Mouse (Mus musculus): ENCODE results near the gene Dnaja3. TPM values are rescaled to one million over a fixed set of nuclear protein-coding genes. Genes with fewer than 3 reads are reported as not detected.

The Dnaja3 gene
- polyA plus RNA-seq, 1 experiment = 64.0 TPM

- H3K4me1 ChIP-seq (ENCODE audit: control insufficient read depth, insufficient read depth, low read length) = peaks cover 5% of the 10 kb centered on the region
- H3K27ac ChIP-seq (ENCODE audit: insufficient read depth, low read length) = no peak overlapping the region
- 47% methylated on average over 7 of the region's 7 CpGs for WGBS
- TF ChIP-seq CTCF (IDR thresholded peaks at IDR 0.05; ENCODE audit: borderline replicate concordance, insufficient read depth, low read depth, low read length) (no peak), POLR2A (IDR thresholded peaks at IDR 0.05; ENCODE audit: borderline replicate concordance, insufficient read depth, low read length) (no peak)
- no peak for DNase-seq
- H3K27me3 ChIP-seq (ENCODE audit: control insufficient read depth, insufficient read depth, low read length) = no peaks in the 10 kb centered on the region
- no peak overlapping the region for H3K4me3 ChIP-seq (replicated peaks; ENCODE audit: insufficient read depth, low read depth, low read length)
Measured at GRCm38 (mm10) chr16:4602766-4603452, 36.9 kb upstream of the Dnaja3 start.

GRCm38 (mm10) chr16:4603453-4603837 lies 36.3 kb upstream of the Dnaja3 start:
- Histone ChIP-seq H3K4me3 (replicated peaks; ENCODE audit: insufficient read depth, low read depth, low read length) (no peak overlapping the region), H3K27ac (ENCODE audit: insufficient read depth, low read length) (no peak overlapping the region), H3K4me1 (ENCODE audit: control insufficient read depth, insufficient read depth, low read length) (peaks cover 5% of the 10 kb centered on the region), H3K27me3 (ENCODE audit: control insufficient read depth, insufficient read depth, low read length) (no peaks in the 10 kb centered on the region)
- 64% methylated on average over 1 of the region's 1 CpGs for WGBS
- DNase-seq = no peak
- TF ChIP-seq CTCF (IDR thresholded peaks at IDR 0.05; ENCODE audit: borderline replicate concordance, insufficient read depth, low read depth, low read length) (no peak), POLR2A (IDR thresholded peaks at IDR 0.05; ENCODE audit: borderline replicate concordance, insufficient read depth, low read length) (no peak)

- TF ChIP-seq POLR2A (IDR thresholded peaks at IDR 0.05; ENCODE audit: borderline replicate concordance, insufficient read depth, low read length) (no peak), CTCF (IDR thresholded peaks at IDR 0.05; ENCODE audit: borderline replicate concordance, insufficient read depth, low read depth, low read length) (no peak)
- peaks cover 5% of the 10 kb centered on the region for H3K4me1 ChIP-seq (ENCODE audit: control insufficient read depth, insufficient read depth, low read length)
- 73% methylated on average over 11 of the region's 11 CpGs for WGBS
- H3K27ac ChIP-seq (ENCODE audit: insufficient read depth, low read length) = no peak overlapping the region
- DNase-seq = no peak
- no peaks in the 10 kb centered on the region for H3K27me3 ChIP-seq (ENCODE audit: control insufficient read depth, insufficient read depth, low read length)
- no peak overlapping the region for H3K4me3 ChIP-seq (replicated peaks; ENCODE audit: insufficient read depth, low read depth, low read length)
Measured at GRCm38 (mm10) chr16:4604293-4604837, 35.4 kb upstream of the Dnaja3 start.

- DNase-seq = no peak
- Histone ChIP-seq H3K27me3 (ENCODE audit: control insufficient read depth, insufficient read depth, low read length) (no peaks in the 10 kb centered on the region), H3K4me1 (ENCODE audit: control insufficient read depth, insufficient read depth, low read length) (peaks cover 5% of the 10 kb centered on the region), H3K4me3 (replicated peaks; ENCODE audit: insufficient read depth, low read depth, low read length) (no peak overlapping the region), H3K27ac (ENCODE audit: insufficient read depth, low read length) (no peak overlapping the region)
- WGBS = 68% methylated on average over 13 of the region's 13 CpGs
- TF ChIP-seq CTCF (IDR thresholded peaks at IDR 0.05; ENCODE audit: borderline replicate concordance, insufficient read depth, low read depth, low read length) (no peak), POLR2A (IDR thresholded peaks at IDR 0.05; ENCODE audit: borderline replicate concordance, insufficient read depth, low read length) (no peak)
Measured at GRCm38 (mm10) chr16:4605514-4606131, 34.2 kb upstream of the Dnaja3 start.

GRCm38 (mm10) chr16:4606431-4607084 lies 33.2 kb upstream of the Dnaja3 start:
- H3K4me1 ChIP-seq (ENCODE audit: control insufficient read depth, insufficient read depth, low read length) = peaks cover 5% of the 10 kb centered on the region
- DNase-seq = peak; percentile 48 to 49
- TF ChIP-seq CTCF (IDR thresholded peaks at IDR 0.05; ENCODE audit: borderline replicate concordance, insufficient read depth, low read depth, low read length) (peak; percentile 32; the same call in 1 of the 2 replicates), POLR2A (IDR thresholded peaks at IDR 0.05; ENCODE audit: borderline replicate concordance, insufficient read depth, low read length) (no peak)
- 36% methylated on average over 5 of the region's 5 CpGs for WGBS
- no peak overlapping the region for H3K4me3 ChIP-seq (replicated peaks; ENCODE audit: insufficient read depth, low read depth, low read length)
- H3K27me3 ChIP-seq (ENCODE audit: control insufficient read depth, insufficient read depth, low read length) = no peaks in the 10 kb centered on the region
- H3K27ac ChIP-seq (ENCODE audit: insufficient read depth, low read length) = no peak overlapping the region

- 49% methylated on average over 9 of the region's 9 CpGs for WGBS
- no peak overlapping the region for H3K4me3 ChIP-seq (replicated peaks; ENCODE audit: insufficient read depth, low read depth, low read length)
- TF ChIP-seq CTCF (IDR thresholded peaks at IDR 0.05; ENCODE audit: borderline replicate concordance, insufficient read depth, low read depth, low read length) = peak; percentile 96
- TF ChIP-seq POLR2A (IDR thresholded peaks at IDR 0.05; ENCODE audit: borderline replicate concordance, insufficient read depth, low read length) = no peak
- no peaks in the 10 kb centered on the region for H3K27me3 ChIP-seq (ENCODE audit: control insufficient read depth, insufficient read depth, low read length)
- peak; percentile 84 to 91 for DNase-seq
- H3K4me1 ChIP-seq (ENCODE audit: control insufficient read depth, insufficient read depth, low read length) = no peaks in the 10 kb centered on the region; the same call in none of the 2 replicates
- no peak overlapping the region for H3K27ac ChIP-seq (ENCODE audit: insufficient read depth, low read length)
Measured at GRCm38 (mm10) chr16:4607818-4608531, 31.8 kb upstream of the Dnaja3 start.

GRCm38 (mm10) chr16:4608532-4609059 lies 31.2 kb upstream of the Dnaja3 start:
- Histone ChIP-seq H3K4me1 (ENCODE audit: control insufficient read depth, insufficient read depth, low read length) (no peaks in the 10 kb centered on the region; the same call in 1 of the 2 replicates), H3K4me3 (replicated peaks; ENCODE audit: insufficient read depth, low read depth, low read length) (no peak overlapping the region), H3K27ac (ENCODE audit: insufficient read depth, low read length) (no peak overlapping the region), H3K27me3 (ENCODE audit: control insufficient read depth, insufficient read depth, low read length) (no peaks in the 10 kb centered on the region)
- TF ChIP-seq POLR2A (IDR thresholded peaks at IDR 0.05; ENCODE audit: borderline replicate concordance, insufficient read depth, low read length) = no peak
- TF ChIP-seq CTCF (IDR thresholded peaks at IDR 0.05; ENCODE audit: borderline replicate concordance, insufficient read depth, low read depth, low read length) = no peak
- 84% methylated on average over 19 of the region's 19 CpGs for WGBS
- DNase-seq = no peak

All from cerebellum, adult 2 months (tissue).